Mouse (Mus musculus) thymus, postnatal 0 days (tissue): ENCODE results near the gene Hectd2. TPM values are rescaled to one million over a fixed set of nuclear protein-coding genes. Genes with fewer than 3 reads are reported as not detected.

Experiments used
- DNase-seq: peaks from one replicate; pipeline ENCODE4 v3.0.0-alpha.2; 2015; ENCODE audit warnings: low spot score
- polyA plus RNA-seq: library from polyadenylated mRNA; unstranded; fragments of >200 nt; fragmentation: Nextera tagmentation; extraction: Ambion mirVana; gene quantifications from 2 replicates; pipeline ENCODE4 v1.2.1, GENCODE M21; 2015

Gene Hectd2
- polyA plus RNA-seq, 1 experiment from 2014 or later = 3.3 TPM

DNA sequence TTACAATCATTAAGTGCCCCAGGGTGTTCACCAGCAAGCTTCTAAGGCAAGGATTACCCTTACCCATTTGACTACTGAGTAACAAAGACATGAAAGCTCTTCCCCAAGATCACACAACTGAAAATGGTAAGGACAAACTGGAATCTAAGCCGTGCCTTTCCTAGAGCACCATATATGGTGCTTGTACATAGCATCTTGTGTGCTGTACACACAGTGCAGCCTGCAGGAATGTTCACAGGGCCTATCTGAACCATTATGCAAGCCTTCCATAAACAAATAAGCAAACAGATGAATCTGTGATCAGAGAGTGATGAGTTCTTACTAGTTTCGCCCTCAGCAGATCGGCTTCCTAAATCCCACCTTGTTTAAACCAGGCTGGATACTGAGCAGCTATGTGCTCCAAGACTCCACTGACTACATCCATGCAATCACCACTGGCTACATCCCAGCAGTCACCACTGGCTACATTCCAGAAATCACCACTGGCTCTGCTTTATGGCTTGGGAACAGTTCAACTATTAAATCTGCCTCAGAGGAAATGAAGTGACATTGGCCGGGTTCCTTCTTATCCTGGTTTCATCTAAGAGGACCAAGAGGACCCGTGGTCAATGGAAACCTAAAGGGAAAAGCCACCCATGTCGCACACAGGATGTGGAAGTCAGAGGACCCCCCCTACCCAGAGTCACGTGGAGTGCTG, 91.8 kb downstream of the Hectd2 start:
- no peak for DNase-seq

GRCm38 (mm10) chr19:36652686-36653085, 98.2 kb downstream of the Hectd2 start:
- no peak for DNase-seq

DNA sequence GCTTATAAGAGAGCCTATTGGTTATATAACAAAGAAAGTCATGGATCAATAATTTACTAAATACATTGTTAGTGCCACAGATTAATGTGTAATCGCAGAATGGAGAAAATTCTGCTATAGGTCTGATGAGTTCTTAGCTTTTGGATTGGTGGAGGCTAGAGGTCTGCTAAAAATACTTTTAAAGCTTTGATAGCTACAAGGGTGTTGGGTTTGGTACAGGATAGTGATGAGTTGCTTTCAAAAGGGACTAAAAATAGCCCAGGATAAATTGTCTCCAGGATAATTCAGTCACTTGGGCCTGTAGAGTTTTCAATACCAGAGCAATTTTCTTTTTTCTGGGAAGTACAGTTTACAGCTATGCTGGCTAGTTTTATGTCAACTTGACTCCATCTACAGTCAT, 108.3 kb downstream of the Hectd2 start:
- no peak for DNase-seq

GRCm38 (mm10) chr19:36663918-36664317, 109.5 kb downstream of the Hectd2 start:
- no peak for DNase-seq

DNA sequence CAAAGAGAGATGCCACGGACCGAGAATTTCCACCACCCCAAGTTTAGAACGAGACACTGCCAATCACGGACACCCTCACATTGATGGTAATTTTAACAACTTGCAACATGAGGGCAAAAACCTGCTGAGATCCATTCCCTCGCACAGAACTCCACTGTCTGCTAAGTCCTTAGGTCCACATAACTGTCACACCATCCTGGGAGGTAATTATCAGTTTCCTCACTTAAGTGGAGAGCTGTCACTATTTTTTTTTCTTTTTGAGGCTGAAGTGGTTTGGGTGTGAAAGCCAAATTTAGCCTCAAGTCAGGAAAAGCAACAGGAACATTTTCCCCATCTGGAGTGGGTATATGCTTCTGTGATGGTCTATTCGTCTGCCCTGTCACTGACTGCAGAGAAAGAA, 110.0 kb downstream of the Hectd2 start:
- DNase-seq = no peak

GRCm38 (mm10) chr19:36665206-36665605, 110.8 kb downstream of the Hectd2 start:
- DNase-seq = no peak

DNA sequence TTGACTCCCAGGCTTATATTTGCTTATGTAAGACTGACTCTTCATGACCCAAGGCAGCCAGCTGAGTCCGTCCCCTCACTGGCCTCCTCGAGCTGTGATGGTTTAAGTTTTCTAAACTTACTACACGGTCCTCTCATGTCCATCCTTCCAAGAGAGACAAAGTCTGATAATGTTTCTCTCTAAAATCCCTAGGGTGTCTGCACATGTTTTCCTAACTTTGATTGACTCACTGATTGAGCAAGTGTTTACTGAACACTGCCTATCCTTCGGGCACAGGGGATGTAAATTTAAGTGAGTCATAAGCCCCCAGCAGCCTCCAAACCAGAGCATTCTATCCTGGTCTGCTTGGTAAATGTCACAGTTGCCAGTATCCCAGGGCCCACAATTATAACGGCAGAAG, 111.2 kb downstream of the Hectd2 start:
- no peak for DNase-seq

DNA sequence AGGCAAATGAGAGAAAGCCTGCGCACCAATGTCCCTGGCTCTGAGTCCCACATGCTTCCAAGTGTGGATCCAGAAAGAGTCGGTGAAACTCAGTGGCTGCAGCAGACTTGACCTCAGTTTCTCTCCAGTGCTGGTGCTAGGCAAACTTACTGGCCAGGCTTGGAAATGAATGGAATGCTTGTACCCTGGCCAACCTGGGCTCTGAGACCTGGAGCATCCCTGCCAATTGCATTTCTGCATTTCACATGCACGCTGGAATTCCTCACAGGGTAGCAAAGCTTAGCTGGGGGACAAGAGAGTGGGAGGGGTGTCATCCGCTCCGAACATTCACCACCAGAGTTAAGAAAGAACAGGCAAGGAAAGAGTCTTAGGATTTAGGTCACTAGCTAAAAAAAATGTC, 112.0 kb downstream of the Hectd2 start:
- no peak for DNase-seq

GRCm38 (mm10) chr19:36667368-36667767, 112.9 kb downstream of the Hectd2 start:
- no peak for DNase-seq

- DNase-seq = no peak
Observed at GRCm38 (mm10) chr19:36668098-36668497, 113.7 kb downstream of the Hectd2 start.

- no peak for DNase-seq
Observed at GRCm38 (mm10) chr19:36668881-36669639, 114.6 kb downstream of the Hectd2 start.

- no peak for DNase-seq
Observed at GRCm38 (mm10) chr19:36669720-36670451, 115.4 kb downstream of the Hectd2 start.

Other genes starting within 250 kb of the Hectd2 start
- 41.5 and 46.6 TPM in 2 replicates for gene Pcgf5, start 206.3 kb upstream of the Hectd2 start, polyA plus RNA-seq
- gene Ppp1r3c, start 182.0 kb downstream of the Hectd2 start, polyA plus RNA-seq = 2.1 TPM in 2 replicates